Mouse (Mus musculus) lung, adult 2 months (tissue): ENCODE measurements around the gene Fam126a.

Source experiments
- CTCF ChIP-seq: fragments of 200-500 bp; IDR thresholded peaks from 2 replicates; pipeline ENCODE4 v1.5.1; 2011; ENCODE audit warnings: mild to moderate bottlenecking, low read length, control low read depth; ENCODE audit not compliant: insufficient read depth
- POLR2A ChIP-seq: fragments of 200-500 bp; IDR thresholded peaks from 2 replicates; pipeline ENCODE4 v1.6.1; 2011; ENCODE audit warnings: low read depth, mild to moderate bottlenecking, control low read depth, low read length, borderline replicate concordance; ENCODE audit errors: extremely low read depth

- no peak for TF ChIP-seq POLR2A
- TF ChIP-seq CTCF: no peak
Measured at GRCm38 (mm10) chr5:23945056-23945455, 85.4 kb downstream of the Fam126a start.
